Mouse (Mus musculus) erythroblast, embryonic 14.5 days (primary cell): ENCODE results near the gene Zbp1.

Experiments used
- GATA1 ChIP-seq: IDR thresholded peaks from 2 replicates; pipeline ENCODE4 v1.6.1; 2012; ENCODE audit warnings: low read length, inconsistent platforms, mixed read lengths
- TAL1 ChIP-seq: IDR thresholded peaks from 3 replicates; pipeline ENCODE4 v1.6.1; 2012; ENCODE audit warnings: low read length, inconsistent platforms, mixed read lengths

- TF ChIP-seq GATA1, result no peak
- no peak for TF ChIP-seq TAL1
Measured at GRCm38 (mm10) chr2:173205563-173206099, 13.1 kb downstream of the Zbp1 start.
